Mouse (Mus musculus): ENCODE data around the gene Dtd2. TPM values are rescaled to one million over a fixed set of nuclear protein-coding genes. Genes with fewer than 3 reads are reported as not detected.
A peak's percentile ranks its signal among the peaks of the same experiment; 100 is the strongest.

The Dtd2 gene
- total and polyA plus RNA-seq, 3 experiments, result 4.4 to 5.9 (median 5.5) TPM

DNA sequence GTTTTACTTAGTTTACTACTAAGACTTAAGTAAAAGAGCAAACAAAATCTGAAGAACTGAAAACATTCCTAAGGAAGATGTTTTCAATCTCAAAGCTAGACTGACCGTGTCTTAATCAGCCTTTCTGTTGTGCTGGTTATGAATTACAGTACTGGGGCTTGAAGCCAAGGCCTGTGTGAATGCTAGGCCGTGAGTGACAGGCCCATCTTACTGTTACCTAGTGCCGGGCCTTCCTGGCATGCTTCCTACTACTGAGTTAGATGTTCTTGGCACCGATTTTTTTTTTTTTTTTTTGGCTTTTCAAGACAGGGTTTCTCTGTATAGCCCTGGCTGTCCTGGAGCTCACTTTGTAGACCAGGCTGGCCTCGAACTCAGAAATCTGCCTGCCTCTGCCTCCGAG is 48.7 kb downstream of the Dtd2 start:
- no peak for DNase-seq
- Histone ChIP-seq H3K79me2 (replicated peaks; ENCODE audit: control insufficient read depth, insufficient read depth, low read length) (no peaks in the 10 kb centered on the region; the same call in 1 of the 2 replicates), H3K27ac (no peak overlapping the region), H3K36me3 (ENCODE audit: control insufficient read depth, insufficient read depth, low read length) (0 out of 2 replicates have a peak, but pooled peaks cover 2% of the 10 kb centered on the region), H3K9ac (ENCODE audit: low read depth, low read length) (no peak overlapping the region), H3K27me3 (ENCODE audit: control insufficient read depth, insufficient read depth, low read length) (no peaks in the 10 kb centered on the region), H3K4me1 (ENCODE audit: control insufficient read depth, insufficient read depth, low read length) (no peaks in the 10 kb centered on the region), H3K4me3 (no peak overlapping the region)
- no peak for TF ChIP-seq POLR2A (IDR thresholded peaks at IDR 0.05; ENCODE audit: insufficient read depth, low read depth, low read length)
- no peak for TF ChIP-seq EP300 (IDR thresholded peaks at IDR 0.05; ENCODE audit: insufficient read depth, low read depth, low read length)
- TF ChIP-seq CTCF (IDR thresholded peaks at IDR 0.05), result no peak
- intact Hi-C loops (cut with DNase I), result no loop called here
- 69% methylated on average over 6 of the region's 6 CpGs for WGBS

DNA sequence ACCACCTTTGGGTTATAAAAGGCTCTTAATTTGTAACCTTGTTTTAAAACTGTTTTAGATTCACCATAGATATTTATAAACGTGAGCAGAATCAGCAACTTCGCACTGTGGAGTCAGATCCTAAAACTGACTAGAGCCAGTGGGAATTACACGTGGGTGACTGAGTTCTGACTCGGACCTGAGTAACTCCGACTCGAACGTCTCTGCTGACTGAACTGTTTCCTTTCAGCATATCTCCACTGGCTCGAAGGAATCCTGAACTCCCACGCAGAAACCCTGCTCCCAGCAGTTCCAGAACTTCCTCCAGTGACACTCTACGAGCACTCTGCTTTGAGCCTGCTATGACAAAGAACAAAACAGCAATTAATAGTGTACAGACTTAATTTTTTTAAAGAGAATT is 54.0 kb downstream of the Dtd2 start:
- H3K27ac ChIP-seq, result no peak overlapping the region
- no peak overlapping the region for H3K4me3 ChIP-seq
- TF ChIP-seq EP300 (IDR thresholded peaks at IDR 0.05; ENCODE audit: insufficient read depth, low read depth, low read length) (no peak), POLR2A (IDR thresholded peaks at IDR 0.05; ENCODE audit: insufficient read depth, low read depth, low read length) (no peak), CTCF (IDR thresholded peaks at IDR 0.05) (no peak)
- intact Hi-C loops (cut with DNase I), result no loop called here
- H3K4me1 ChIP-seq (ENCODE audit: control insufficient read depth, insufficient read depth, low read length), result 0 out of 2 replicates have a peak, but pooled peaks cover 1% of the 10 kb centered on the region
- H3K36me3 ChIP-seq (ENCODE audit: control insufficient read depth, insufficient read depth, low read length), result no peaks in the 10 kb centered on the region; the same call in 1 of the 2 replicates
- WGBS, result 34% methylated on average over 10 of the region's 10 CpGs
- H3K27me3 ChIP-seq (ENCODE audit: control insufficient read depth, insufficient read depth, low read length), result no peaks in the 10 kb centered on the region
- H3K9ac ChIP-seq (ENCODE audit: low read depth, low read length), result no peak overlapping the region
- no peaks in the 10 kb centered on the region for H3K79me2 ChIP-seq (replicated peaks; ENCODE audit: control insufficient read depth, insufficient read depth, low read length)
- DNase-seq, result no peak

DNA sequence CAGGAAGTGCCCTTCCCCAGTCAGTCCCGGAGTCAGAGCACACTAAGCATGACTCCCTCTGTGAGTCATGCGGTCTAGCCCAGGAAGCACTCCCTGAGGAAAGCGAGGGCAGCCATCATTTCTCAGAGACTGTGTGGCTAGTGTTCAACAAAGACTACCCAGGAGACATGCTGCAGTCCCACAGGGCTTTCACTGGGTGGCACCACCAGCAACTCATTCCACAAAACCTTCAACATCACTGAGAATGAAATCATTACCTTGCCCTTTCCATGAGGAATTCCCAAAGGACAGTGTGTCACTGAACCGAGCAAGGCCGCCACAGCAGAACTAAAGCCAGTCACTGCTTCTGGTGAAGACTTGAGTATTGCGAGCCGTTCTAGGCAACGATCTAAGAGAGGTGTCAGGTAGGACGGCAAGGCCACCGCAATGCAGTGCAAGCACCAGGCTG is 58.8 kb downstream of the Dtd2 start:
- H3K9ac ChIP-seq (ENCODE audit: low read depth, low read length), result no peak overlapping the region
- DNase-seq, result no peak
- H3K27me3 ChIP-seq (ENCODE audit: control insufficient read depth, insufficient read depth, low read length), result no peaks in the 10 kb centered on the region
- no peaks in the 10 kb centered on the region for H3K79me2 ChIP-seq (replicated peaks; ENCODE audit: control insufficient read depth, insufficient read depth, low read length)
- 0 out of 2 replicates have a peak, but pooled peaks cover 1% of the 10 kb centered on the region for H3K4me1 ChIP-seq (ENCODE audit: control insufficient read depth, insufficient read depth, low read length)
- intact Hi-C loops (cut with DNase I), result loop anchor here (2.0 kb wide), 1 partner anchor 55 kb away; no protein-coding TSS in a partner anchor
- WGBS, result 59% methylated on average over 10 of the region's 10 CpGs
- H3K36me3 ChIP-seq (ENCODE audit: control insufficient read depth, insufficient read depth, low read length), result no peaks in the 10 kb centered on the region; the same call in 1 of the 2 replicates
- no peak overlapping the region for H3K27ac ChIP-seq
- no peak overlapping the region for H3K4me3 ChIP-seq
- TF ChIP-seq CTCF (IDR thresholded peaks at IDR 0.05), result peak; percentile 59
- no peak for TF ChIP-seq EP300 (IDR thresholded peaks at IDR 0.05; ENCODE audit: insufficient read depth, low read depth, low read length)

DNA sequence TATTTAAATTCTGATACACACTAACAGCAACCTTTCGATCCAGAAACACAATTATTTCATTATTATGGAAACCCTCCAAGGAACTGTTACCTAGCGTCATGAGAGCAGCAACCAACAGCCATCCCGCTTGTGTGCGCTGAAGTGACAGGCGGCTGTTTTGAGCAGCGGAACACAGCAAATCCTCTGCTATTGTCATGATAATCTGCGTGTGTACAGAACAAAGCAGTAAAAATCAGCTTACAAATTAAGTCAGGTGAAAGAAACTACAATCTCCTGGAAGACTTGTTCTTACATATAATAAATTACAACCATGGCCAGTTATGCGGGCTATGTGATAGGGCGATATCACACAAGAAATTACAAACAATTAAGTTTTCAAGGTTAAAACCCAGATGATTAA is 61.0 kb downstream of the Dtd2 start:
- H3K4me3 ChIP-seq, result no peak overlapping the region

DNA sequence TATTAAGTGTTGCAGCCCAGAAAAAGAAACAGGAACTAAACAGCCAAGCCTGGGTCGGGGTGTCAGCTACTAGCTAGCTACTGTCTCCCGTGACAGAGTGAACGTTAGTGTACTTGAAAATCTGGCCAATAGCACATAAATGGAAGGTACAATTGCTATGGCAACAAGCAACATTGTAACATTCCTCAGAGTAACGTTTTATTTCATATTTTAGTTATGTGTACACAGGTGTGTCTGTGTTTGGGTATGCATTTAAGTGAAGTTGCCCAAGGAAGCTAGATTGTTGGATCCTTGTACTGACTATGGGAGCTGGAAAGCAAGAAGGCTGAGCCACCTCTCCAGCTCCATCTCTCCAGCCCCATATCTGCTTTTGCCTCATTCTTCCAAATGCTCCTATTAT is 66.5 kb downstream of the Dtd2 start:
- Histone ChIP-seq H3K9ac (ENCODE audit: low read depth, low read length) (no peak overlapping the region), H3K4me3 (no peak overlapping the region), H3K36me3 (ENCODE audit: control insufficient read depth, insufficient read depth, low read length) (no peaks in the 10 kb centered on the region), H3K27me3 (ENCODE audit: control insufficient read depth, insufficient read depth, low read length) (no peaks in the 10 kb centered on the region), H3K4me1 (ENCODE audit: control insufficient read depth, insufficient read depth, low read length) (no peaks in the 10 kb centered on the region), H3K79me2 (replicated peaks; ENCODE audit: control insufficient read depth, insufficient read depth, low read length) (no peaks in the 10 kb centered on the region), H3K27ac (no peak overlapping the region)
- no peak for DNase-seq
- intact Hi-C loops (cut with DNase I), result no loop called here
- 82% methylated on average over 4 of the region's 4 CpGs for WGBS
- no peak for TF ChIP-seq POLR2A (IDR thresholded peaks at IDR 0.05; ENCODE audit: insufficient read depth, low read depth, low read length)

More for the DNA sequence above, 61.0 kb downstream of the Dtd2 start:
- Histone ChIP-seq H3K27me3 (ENCODE audit: control insufficient read depth, insufficient read depth, low read length) (no peaks in the 10 kb centered on the region), H3K36me3 (ENCODE audit: control insufficient read depth, insufficient read depth, low read length) (no peaks in the 10 kb centered on the region; the same call in 1 of the 2 replicates), H3K4me1 (ENCODE audit: control insufficient read depth, insufficient read depth, low read length) (0 out of 2 replicates have a peak, but pooled peaks cover 1% of the 10 kb centered on the region), H3K79me2 (replicated peaks; ENCODE audit: control insufficient read depth, insufficient read depth, low read length) (no peaks in the 10 kb centered on the region), H3K9ac (ENCODE audit: low read depth, low read length) (no peak overlapping the region), H3K27ac (no peak overlapping the region)
- no peak for DNase-seq
- WGBS, result 96% methylated on average over 9 of the region's 9 CpGs
- intact Hi-C loops (cut with DNase I), result no loop called here
- TF ChIP-seq CTCF (IDR thresholded peaks at IDR 0.05) (no peak), POLR2A (IDR thresholded peaks at IDR 0.05; ENCODE audit: insufficient read depth, low read depth, low read length) (no peak), EP300 (IDR thresholded peaks at IDR 0.05; ENCODE audit: insufficient read depth, low read depth, low read length) (no peak)

Other genes starting within 250 kb of the Dtd2 start
- gene Hectd1, start 177.0 kb downstream of the Dtd2 start, total RNA-seq (2021), result 10 to 100 TPM; 74.9 to 85.1 TPM
- gene Hectd1, start 177.0 kb downstream of the Dtd2 start, polyA plus RNA-seq (2012; rRNA removed), result 17.3 and 36.7 TPM in 2 replicates
- 10 to 100 TPM; 20.6 to 21.4 TPM for gene Heatr5a, start 35.2 kb downstream of the Dtd2 start, total RNA-seq (2021)
- gene Heatr5a, start 35.2 kb downstream of the Dtd2 start, polyA plus RNA-seq (2012; rRNA removed), result 23.6 and 47.9 TPM in 2 replicates
- gene Gpr33, start 21.6 kb upstream of the Dtd2 start, total RNA-seq (2021), result not detected
- not detected in 2 replicates for gene Gpr33, start 21.6 kb upstream of the Dtd2 start, polyA plus RNA-seq (2012; rRNA removed)
- 10 to 100 TPM in 1 of 2 experiments, 1 to 10 TPM in 1; 7.5 to 10.3 TPM for gene Nubpl, start 91.2 kb upstream of the Dtd2 start, total RNA-seq (2021)
- 3.2 and 4.3 TPM in 2 replicates for gene Nubpl, start 91.2 kb upstream of the Dtd2 start, polyA plus RNA-seq (2012; rRNA removed)